Mouse (Mus musculus): ENCODE measurements around the gene Gm4340. TPM values are rescaled to one million over a fixed set of nuclear protein-coding genes. Genes with fewer than 3 reads are reported as not detected.
"Not testable (repeated sequence)": the region's sequence is repeated elsewhere in the genome, so short reads cannot be mapped to it uniquely, and the experiment has no call there.

Gene Gm4340
- not detected for total RNA-seq (2021)
- not detected in 2 replicates for polyA plus RNA-seq (2012; rRNA removed)
- long read RNA-seq, result 0 reads

GRCm38 (mm10) chr10:104193742-104194141 lies at the start of gene Gm4340:
Gene Gm4340, plus strand, starts transcription at chr10:104194042.
- DNase-seq, result not testable (repeated sequence)

GRCm38 (mm10) chr10:104151197-104151596 lies 42.6 kb upstream of the Gm4340 start, which contains the start of gene Gm6763:
Gene Gm6763, plus strand, starts transcription at chr10:104151497.
- DNase-seq, result not testable (repeated sequence)

- DNase-seq, result not testable (repeated sequence)
Measured at GRCm38 (mm10) chr10:104159706-104160105, 34.1 kb upstream of the Gm4340 start, which contains the start of gene Gm8764. Gene Gm8764, plus strand, starts transcription at chr10:104160006.

- not testable (repeated sequence) for DNase-seq
Measured at GRCm38 (mm10) chr10:104168215-104168614, 25.6 kb upstream of the Gm4340 start, which contains the start of gene Gm21304. Gene Gm21304, plus strand, starts transcription at chr10:104168515.

GRCm38 (mm10) chr10:104176724-104177123 lies 17.1 kb upstream of the Gm4340 start, which contains the start of gene Gm21312:
Gene Gm21312, plus strand, starts transcription at chr10:104177024.
- not testable (repeated sequence) for DNase-seq

- not testable (repeated sequence) for DNase-seq
Measured at GRCm38 (mm10) chr10:104185233-104185632, 8.6 kb upstream of the Gm4340 start, which contains the start of gene Gm20765. Gene Gm20765, plus strand, starts transcription at chr10:104185533.

- DNase-seq, result no peak
Measured at GRCm38 (mm10) chr10:104209655-104210054, 15.8 kb downstream of the Gm4340 start.

- DNase-seq, result no peak
Measured at GRCm38 (mm10) chr10:104210268-104210990, 16.6 kb downstream of the Gm4340 start.

- DNase-seq, result no peak
Measured at GRCm38 (mm10) chr10:104214527-104214926, 20.7 kb downstream of the Gm4340 start.

GRCm38 (mm10) chr10:104220303-104221021 lies 26.6 kb downstream of the Gm4340 start:
- DNase-seq, result no peak

Other genes starting within 250 kb of the Gm4340 start
- not detected for gene Gm21293, start 51.1 kb upstream of the Gm4340 start, total RNA-seq (2021)
- gene Gm21293, start 51.1 kb upstream of the Gm4340 start, polyA plus RNA-seq (2012; rRNA removed), result not detected in 2 replicates
- not detected for gene Gm6763, start 42.5 kb upstream of the Gm4340 start, total RNA-seq (2021)
- gene Gm6763, start 42.5 kb upstream of the Gm4340 start, polyA plus RNA-seq (2012; rRNA removed), result not detected in 2 replicates
- not detected for gene Gm8764, start 34.0 kb upstream of the Gm4340 start, total RNA-seq (2021)
- gene Gm8764, start 34.0 kb upstream of the Gm4340 start, polyA plus RNA-seq (2012; rRNA removed), result not detected in 2 replicates
- gene Gm21304, start 25.5 kb upstream of the Gm4340 start, total RNA-seq (2021), result not detected
- not detected in 2 replicates for gene Gm21304, start 25.5 kb upstream of the Gm4340 start, polyA plus RNA-seq (2012; rRNA removed)
- gene Gm21312, start 17.0 kb upstream of the Gm4340 start, total RNA-seq (2021), result not detected
- gene Gm21312, start 17.0 kb upstream of the Gm4340 start, polyA plus RNA-seq (2012; rRNA removed), result not detected in 2 replicates
- not detected for gene Gm20765, start 8.5 kb upstream of the Gm4340 start, total RNA-seq (2021)
- not detected in 2 replicates for gene Gm20765, start 8.5 kb upstream of the Gm4340 start, polyA plus RNA-seq (2012; rRNA removed)